Mouse (Mus musculus) cerebellum, adult 11-12 months (tissue): ENCODE data around the gene Clspn.
A peak's percentile ranks its signal among the peaks of the same experiment; 100 is the strongest.
"Not testable (repeated sequence)": the region's sequence is repeated elsewhere in the genome, so short reads cannot be mapped to it uniquely, and the experiment has no call there.

Experiments used
- DNase-seq: peaks from one replicate; pipeline ENCODE4 v3.0.0; 2022

Clspn gene

DNA sequence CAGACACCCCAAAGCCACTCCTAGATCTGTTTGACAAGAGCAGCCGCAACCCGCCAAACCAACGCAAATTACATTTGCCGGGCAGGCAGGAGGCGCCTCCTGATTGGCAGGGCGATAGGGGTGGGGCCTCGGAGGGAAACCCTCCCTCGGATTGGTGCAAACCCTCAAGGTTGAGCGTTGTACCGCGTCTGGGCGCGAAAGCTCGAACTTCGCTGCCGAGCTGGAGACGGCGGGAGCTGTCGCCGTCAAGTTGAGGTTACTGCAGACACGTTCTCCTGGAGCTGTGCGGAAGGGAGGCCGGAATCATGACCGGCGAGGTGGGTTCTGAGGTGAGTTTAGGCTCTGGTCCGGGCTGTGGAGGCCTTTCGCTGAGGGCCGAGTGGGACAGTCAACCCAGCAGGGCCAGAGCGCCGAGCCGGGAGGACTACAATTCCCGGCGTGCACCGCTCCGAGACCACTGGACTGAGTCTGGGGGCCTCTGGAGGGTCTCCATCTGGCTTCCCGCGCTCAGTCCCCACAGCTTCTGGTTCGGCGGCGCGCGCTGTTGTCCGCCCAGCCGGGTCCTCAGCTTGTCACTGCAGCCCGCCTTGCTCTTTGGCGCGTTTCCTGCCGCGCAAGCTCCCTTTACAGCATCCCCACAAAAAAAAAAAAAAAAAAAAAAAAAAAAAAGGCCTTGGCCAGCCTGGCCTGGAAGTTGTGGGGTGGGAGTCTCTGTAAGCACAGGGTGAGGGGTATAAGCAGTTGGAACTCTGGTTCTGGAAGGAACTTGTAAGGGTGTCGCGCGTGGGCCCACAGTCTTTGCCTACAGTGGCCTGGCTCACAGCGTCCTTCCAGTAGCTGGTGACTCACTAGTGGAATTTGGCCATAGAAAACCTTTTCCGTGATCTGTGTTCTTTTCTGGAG is at the start of gene Clspn:
Clspn (plus strand) TSS at position 127 of the 903 bp plus-strand sequence.
- DNase-seq: peak; percentile 60

DNA sequence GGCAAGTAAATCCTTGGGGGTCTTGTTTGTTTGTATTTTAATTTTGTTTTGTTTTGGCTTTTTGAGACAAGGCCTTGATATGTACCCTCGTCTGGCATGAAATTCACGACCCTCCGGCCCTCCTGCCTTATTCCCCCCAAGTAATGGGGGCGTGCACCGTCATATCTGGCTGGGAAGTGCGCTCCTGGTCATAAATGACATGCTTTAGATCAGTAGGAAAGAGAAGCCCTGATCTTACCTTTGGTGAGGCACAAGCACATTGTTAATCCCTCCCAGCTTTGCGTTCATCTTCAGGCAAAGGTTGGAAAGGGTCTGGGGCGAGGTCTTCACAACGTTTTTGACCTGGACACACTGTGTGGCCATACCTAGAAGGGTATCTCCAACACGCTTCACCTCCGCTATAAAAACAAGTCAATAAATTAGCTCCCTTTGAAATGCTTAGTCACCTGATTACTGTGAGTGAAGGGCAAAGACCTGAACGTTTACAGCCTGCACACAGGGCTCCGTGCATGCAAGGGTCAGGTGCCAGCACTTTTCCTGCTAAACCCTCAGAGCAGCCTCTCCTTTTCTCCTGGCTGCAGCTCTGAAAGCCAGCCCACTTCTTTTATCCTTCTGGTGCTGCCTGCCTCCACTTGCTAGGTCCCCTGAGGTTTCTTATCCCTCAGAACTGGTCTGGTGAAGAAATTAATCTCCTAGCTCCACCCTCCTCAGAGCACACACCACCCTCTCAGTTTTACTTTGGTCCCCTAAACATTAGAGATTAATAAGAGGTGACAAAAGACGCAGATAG is 48.4 kb upstream of the Clspn start:
- DNase-seq: no peak

DNA sequence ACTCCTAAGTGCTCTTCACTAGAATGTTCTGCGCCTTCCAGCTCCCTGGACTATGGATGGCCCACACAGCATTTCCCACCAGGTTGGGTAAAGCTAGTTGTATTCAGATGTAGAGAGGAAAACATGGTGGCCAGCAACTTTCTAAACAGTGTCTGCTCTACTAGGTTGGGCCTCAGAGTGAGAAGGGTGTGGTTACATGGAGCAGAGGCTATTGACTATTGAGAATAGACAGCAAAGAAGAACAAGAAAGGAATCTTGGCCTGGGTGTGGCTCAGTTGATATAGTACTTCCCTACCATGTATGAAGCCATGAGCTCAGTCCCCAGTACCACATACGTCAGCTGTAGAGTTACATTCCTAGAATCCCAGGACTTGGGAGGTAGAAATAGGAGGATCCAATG is 47.7 kb upstream of the Clspn start:
- DNase-seq: no peak

DNA sequence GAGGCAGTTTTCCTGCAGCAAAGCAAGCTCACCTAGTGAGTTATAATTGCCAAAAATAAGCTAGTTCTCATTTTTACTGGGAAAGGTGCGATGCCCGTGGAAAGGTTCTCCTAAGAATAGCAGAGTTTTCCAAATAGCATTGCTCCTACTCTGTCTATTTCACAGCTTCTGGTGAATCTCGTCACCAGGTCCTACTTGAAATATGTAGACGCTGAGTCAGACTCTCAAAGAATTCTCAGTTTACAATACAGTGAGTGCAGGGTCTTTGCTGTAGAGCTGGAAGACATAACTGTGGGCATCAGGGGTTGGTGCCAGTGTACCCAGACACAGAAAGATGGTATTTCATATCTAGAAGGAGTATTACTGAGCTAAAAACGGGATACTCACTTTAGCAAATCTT is 45.7 kb upstream of the Clspn start:
- DNase-seq: no peak

DNA sequence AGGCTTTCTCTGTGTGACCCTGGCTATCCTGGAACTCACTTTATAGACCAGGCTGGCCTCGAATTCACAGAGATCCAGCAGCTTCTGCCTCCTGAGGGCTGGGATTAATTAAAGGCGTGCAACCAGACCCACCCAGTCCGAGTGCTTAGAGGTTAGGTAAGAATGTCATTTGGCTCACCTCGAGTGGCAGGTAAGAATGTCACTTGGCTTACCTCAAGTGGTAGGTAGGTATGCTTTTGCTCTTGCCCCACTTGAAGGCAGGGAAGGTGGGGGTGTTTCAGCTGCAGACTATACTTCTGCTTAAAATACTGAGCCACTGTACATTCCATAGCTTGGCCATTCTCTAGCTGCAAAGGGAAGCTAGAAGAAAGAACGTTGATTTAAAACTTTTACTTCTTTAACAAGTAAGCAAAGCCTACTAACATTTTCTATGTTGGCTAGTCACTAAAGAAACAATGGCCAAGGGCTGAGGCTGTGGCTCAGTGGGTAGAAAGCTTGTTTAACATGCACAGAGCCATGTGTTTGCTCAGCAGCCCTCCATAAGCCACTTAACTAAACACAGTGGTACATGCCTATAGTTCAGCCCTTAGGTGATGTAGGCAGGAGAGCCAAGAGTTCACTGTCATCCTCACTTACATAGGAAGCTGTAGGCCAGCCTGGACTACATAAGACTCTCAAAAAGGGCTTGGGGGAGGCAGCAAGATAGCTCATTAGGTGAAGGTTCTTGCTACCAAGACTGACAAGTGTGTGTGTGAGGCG is 44.2 kb upstream of the Clspn start:
- no peak for DNase-seq

DNA sequence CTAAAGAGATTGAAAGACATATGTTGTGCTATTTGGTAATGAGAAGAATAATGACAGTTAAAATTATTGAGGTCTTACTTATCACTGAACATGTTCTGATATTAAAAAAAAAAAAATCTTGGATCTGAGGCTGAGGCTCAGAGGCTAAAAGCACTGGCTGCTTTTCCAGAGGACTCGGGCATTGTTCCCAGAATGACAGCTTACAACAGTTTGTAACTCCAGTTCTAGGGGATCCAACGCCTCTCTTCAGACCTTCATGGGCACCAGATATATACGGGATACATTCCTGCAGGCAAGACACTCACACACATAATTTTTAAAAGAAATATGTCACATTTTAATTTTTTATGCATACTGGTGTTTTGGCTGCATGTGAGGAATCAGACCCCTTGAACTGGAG is 30.6 kb upstream of the Clspn start:
- DNase-seq: no peak

DNA sequence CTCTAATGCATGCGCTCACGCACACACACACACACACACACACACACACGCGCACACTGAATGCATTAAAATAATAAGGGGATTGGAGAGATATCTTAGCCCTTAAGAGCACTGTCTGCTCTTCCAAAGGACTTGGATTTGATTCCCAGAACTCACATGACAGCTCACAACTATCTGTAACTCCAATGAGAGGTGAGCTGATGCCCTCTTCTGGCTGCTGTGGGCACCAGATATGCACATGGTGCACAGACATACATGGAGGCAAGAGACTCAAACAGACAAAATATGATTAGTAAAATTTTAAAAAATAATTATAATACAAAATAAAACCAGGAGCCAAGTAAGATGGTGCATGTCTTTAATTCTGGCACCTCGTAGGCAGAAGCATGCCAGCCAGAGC is 29.9 kb upstream of the Clspn start:
- DNase-seq: no peak

DNA sequence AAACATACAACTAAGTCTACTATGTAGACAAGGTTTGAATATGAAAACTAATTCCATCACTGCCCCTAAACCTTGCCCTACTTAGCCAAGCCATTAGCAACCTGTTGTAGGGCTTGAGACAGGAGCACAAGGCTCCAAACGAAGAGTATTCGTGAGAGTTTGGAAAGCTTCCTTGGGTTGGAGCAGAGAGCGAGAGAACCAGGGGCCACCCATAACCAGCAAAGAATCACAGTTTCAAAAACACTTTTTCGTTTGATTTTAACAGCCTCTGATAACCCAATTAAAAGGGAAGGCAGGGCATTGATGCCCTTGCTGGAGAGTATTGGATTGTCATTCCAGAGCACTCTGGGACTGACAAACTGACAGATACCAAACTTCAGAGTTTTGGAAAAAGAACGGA is 24.4 kb upstream of the Clspn start:
- DNase-seq: no peak

DNA sequence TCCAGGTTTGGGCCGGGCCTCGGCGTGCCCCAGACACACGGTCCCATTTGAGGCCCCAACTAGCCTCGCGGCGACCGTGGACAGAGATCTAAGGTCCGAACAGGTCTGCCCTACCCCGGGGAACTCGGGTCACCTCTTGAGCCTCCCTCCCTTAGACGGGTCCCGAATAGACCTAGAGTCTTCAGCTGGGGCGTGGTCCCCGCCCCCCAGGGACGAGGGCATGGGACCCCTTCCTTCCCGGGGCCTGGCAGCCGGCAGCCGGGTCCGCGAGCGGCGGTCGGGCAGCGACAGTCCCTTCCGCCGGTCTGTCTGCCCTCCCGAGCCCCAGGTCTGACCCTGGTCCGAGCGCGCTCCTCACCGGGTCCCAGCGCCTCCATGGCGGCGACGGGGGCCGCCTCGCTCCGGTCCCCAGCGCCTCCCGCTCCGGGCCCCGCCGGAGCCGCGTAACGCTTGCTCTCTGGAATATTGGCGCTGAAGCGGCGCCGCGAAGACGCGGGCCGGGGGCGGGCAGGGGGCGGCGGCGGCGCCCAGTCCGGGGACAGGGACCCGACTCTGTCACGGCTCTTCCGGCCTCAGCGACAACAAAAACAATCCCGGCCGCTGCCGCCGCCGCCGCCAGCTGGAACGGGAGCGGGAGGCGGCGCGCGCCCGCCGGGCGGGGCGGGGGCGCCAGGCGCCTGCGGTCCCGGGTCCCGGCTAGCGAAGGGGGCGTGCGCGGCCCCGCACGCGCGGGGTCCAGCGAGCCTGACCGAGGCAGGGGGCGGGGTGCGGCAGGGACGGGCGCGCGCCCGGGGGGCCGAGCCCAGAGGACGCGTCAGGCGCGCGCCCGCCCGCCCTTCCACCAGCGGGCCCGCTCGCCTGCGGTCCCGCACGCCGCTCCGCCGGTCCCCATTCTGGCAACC is 23.7 kb upstream of the Clspn start, which contains the start of gene Ago4:
Ago4 (minus strand) TSS at position 646 of the 902 bp plus-strand sequence.
- peak; percentile 73 for DNase-seq

DNA sequence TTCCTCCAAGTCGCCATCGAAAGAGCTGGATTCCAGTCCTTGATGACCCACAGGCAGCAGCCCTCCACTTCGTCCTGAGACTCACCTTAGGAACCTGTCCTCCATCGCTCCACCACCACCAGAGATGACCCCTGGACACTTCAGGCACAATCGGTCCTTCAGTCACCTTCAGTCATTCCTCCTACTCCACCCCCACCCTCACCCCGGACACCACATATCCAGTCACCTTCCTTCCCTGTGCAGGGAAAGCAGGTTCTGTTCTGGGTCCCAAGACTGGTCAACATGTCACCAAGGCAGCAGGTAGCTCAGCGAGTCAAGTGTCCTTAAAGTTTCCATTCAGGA is 23.0 kb upstream of the Clspn start:
- DNase-seq: no peak

DNA sequence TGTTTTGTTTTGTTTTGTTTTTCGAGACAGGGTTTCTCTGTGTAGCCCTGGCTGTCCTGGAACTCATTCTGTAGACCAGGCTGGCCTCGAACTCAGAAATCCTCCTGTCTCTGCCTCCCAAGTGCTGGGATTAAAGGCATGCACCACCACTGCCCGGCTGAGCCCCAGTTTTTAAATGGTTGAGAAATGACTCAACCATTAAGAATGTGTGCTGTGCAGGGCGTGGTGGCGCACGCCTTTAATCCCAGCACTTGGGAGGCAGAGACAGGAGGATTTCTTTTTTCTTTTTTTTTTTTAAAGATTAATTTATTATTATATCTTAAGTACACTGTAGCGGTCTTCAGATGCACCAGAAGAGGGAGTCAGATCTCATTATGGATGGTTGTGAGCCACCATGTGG is 21.1 kb upstream of the Clspn start:
- not testable (repeated sequence) for DNase-seq

DNA sequence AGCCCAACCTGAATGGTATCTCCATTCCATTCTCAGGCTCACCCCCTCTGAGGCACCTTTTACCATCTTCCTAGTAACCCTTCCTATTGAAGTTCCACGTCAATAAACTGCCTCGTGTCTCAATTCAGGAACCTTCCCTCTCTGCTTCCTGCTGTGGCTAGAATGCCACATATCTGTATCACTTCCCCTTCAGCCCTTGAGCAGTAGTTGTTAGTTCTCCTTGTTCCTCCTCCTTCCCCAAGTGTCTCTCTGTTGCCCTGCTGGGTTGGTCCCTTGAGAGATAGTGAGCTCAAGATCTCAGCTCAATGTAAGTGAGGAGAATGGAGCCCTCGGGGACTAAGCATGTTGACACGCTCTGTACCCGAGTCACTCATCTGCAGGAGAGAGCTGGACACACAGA is 19.9 kb upstream of the Clspn start:
- no peak for DNase-seq

DNA sequence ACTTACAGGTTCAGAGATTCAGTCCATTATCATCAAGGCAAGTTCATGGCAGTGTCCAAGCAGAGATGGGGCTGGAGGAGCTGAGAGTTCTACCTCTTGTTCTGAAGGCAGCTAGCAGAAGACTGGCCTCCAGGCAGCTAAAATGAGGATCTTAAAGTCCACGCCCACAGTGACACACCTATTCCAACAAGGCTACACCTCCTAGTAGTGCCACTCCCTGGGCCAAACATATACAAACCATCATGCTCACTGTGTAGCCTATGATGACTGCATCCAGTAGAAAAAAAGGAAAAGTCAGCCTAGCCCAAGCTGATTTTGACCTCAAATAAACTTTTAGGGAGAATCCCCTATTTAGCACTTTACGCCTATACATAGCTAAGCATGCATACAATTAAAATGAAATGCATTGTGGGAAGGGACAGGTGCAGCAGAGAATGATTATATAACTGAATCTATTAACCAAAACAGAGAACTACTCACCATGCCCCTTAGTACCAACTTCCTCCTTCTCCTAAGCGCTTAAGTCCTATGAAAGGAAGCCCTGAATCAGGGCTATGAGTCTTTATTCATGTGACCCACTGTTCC is 16.2 kb upstream of the Clspn start:
- no peak for DNase-seq

DNA sequence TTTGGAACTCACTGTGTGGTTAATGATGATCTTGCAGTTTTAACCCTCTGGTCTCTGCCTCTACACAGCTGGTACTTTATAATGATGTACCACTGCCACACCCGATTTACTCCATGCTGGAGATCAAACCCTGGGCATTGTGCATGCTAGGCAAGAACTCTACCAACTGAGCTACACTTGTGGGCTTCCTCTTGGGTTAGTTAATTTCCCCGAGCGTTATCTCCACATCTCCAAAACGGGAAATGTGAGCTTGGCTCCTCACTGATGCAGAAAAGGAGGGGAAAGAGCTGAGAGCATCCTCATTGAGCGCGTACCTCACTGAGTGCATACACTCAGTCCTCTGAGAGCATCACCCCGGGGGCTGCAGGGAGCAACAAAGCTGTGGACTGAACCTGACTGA is 13.9 kb upstream of the Clspn start:
- no peak for DNase-seq

DNA sequence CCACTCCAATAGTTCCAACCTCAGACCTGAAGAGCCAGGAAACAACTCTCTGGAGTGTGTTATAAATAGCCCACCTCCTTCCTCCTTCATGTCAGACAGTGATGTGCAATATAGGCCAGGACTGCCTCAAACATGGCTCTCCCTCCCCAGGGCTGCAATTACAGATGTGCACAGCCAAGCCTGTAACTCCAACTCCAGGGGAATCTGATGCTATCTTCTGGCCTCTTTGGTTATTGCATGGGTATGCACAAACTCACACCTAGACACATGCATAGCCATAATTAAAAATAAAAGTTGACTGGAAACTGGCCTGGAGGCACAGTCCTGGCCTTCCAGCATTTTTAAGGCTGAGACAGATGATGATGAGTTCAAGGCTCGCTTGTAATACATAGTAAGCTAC is 11.7 kb upstream of the Clspn start:
- DNase-seq: no peak

DNA sequence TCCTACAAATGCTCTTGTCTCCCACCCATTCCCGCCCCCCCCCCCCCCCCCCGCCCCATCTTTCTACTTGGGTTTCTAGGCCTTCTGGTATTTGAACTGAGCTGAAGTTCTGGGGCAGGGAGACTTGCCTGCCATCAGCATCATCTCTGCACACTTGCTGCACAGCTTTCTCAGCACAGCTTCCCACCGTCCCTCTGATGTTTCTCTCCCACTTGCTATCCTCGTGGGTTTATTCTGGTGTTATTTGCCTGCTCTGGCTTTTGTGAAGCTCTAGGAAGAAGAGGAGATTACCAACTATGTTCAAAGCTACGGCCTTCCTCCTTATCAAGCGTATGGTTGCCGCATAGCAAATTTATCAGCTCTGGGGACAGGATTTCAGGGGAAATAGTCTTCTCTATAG is 11.0 kb upstream of the Clspn start:
- DNase-seq: no peak

DNA sequence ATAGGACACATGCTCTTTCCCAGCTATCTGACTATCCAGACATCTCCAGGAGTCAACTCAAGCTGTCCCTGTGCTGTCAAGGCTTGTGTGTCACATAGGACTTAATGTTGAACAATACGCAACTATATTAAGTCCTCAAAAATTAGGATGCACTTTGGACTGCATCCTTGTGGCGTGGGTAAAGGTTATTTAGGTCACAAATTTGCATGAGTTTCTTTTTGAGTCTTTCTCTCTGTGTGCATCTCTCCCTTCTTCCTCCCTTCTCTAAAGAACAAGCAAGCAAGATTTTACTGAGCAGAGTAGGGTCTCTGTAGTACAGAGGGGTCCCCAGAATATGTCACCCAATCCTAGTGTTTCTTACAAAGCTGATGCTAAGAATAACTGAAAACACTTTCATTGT is 10.6 kb upstream of the Clspn start:
- no peak for DNase-seq

DNA sequence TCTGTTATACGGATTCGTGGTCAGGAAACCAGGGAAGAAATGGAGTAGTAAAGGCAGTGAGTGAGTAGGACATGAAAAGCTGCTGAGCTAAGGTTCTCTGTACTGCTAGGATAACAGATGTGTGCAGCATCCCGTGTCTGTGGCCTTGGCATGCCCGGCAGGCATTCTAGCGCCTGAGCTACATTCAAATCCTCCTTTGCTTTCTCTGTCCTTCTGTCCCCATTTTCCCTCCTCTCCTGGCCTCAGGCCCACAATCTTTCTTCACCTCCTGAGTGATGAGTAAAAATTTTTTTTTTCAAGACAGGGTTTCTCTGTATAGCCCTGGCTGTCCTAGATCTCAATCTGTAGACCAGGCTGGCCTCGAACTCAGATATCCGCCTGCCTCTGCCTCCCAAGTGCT is 4.6 kb upstream of the Clspn start:
- no peak for DNase-seq

DNA sequence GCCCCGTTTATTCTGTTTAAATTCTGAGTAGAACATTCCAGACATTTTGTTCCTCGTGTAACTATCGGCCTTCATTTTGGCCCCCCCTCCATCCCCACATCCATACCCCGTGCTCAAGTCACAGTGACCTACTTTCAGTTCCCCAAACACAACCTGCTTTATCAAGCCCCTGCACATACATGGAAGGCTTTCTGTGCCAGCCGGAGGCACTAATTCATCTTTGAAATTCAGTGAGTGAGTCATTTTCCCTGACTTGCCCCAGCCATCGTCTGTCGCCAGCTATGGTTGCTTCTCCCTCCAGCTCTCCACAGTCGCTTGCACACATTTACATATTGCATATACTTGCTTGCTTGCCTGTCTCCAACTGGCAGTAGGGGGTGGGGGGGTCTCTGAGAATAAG is 3.6 kb upstream of the Clspn start:
- no peak for DNase-seq

DNA sequence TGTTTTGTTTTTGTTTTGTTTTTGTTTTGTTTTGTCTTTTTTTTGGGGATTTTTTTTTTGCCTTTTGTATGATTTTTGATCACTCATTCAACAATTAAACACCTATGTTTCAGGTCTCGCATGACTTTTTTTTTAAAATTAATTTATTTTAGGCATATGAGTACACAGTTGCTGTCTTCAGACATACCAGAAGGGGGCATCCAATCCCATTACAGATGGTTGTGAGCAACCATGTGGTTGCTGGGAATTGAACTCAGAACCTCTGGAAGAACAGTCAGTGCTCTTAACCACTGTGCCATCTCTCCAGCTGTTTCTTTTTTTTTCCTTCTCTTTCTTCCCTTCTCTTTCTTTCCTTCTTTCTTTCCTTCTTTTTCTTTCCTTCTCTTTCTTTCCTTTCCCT is 3.0 kb upstream of the Clspn start:
- DNase-seq: no peak

DNA sequence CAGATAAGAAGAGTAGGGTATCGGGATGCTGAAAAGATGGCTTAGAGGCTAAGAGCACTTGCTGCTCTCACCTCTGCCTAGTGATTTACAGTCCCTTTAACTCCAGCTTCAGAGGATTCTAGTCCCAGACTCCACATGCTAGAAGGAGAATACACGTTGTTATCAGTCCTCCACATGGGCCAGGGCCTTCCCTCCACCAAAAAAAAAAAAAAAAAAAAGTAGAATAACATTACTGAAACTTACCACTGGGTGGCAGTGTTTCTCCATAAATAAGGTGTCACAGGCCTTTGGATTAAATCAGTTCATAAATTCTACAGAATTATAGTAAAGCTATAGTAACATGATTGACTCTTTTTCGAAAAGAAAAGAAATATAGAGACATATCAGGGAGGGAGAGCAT is 2.3 kb upstream of the Clspn start:
- no peak for DNase-seq

DNA sequence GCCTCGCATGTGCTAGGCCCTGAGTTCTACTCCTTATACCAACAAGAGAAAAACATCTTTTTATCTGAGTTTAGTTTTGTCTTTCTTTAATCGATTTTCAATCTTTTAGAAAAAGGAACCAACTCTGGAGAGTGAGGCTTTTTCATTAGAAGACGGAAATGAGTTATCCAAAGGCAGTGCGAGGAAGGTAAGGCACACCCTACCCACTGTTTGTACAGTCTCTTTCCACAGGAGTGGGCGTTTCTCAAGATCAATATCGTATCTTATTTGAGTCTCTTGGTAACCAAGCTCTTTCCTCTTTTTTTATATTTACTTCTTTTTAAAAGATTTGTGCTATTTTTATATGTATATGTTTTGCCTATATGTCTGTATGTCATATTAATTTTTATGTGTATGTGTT is 7.1 kb downstream of the Clspn start:
- DNase-seq: no peak
